Mouse (Mus musculus) C2C12 (cell line): ENCODE measurements at regions not wholly inside any gene's neighbourhood (a gene's known extent, or its start where the extent isn't known, plus 50 kb on each side); places are given as distances from the start of the nearest gene placed in this dataset.
"Not testable (repeated sequence)": the region's sequence is repeated elsewhere in the genome, so short reads cannot be mapped to it uniquely, and the experiment has no call there.

ENCODE experiments used
- H3K27me3 ChIP-seq: one replicate; pipeline ENCODE4 v1.6.1; 2011; ENCODE audit not compliant: control insufficient read depth, insufficient read depth, insufficient read length
- H3K36me3 ChIP-seq: one replicate; pipeline ENCODE4 v1.6.1; 2011; ENCODE audit not compliant: control insufficient read depth, insufficient read depth
- H3K4me3 ChIP-seq: one replicate; pipeline ENCODE4 v1.5.1; 2011; ENCODE audit warnings: mild to moderate bottlenecking, control low read depth; ENCODE audit not compliant: poor library complexity, insufficient read depth, severe bottlenecking
- H3K79me2 ChIP-seq: one replicate; pipeline ENCODE4 v1.6.1; 2011; ENCODE audit not compliant: control insufficient read depth, insufficient read depth
- H3K79me3 ChIP-seq: one replicate; pipeline ENCODE4 v1.6.1; 2011; ENCODE audit warnings: low read depth, control low read depth
- H3ac ChIP-seq: one replicate; pipeline ENCODE3; 2011; ENCODE audit warnings: low read depth; ENCODE audit not compliant: control insufficient read depth, insufficient read length
- CEBPB ChIP-seq: IDR thresholded peaks from one replicate; pipeline ENCODE4 v1.6.1; 2011; ENCODE audit warnings: low read depth, mild to moderate bottlenecking, control low read depth, moderate library complexity
- CTCF ChIP-seq: IDR thresholded peaks from one replicate; pipeline ENCODE4 v1.5.1; 2011; ENCODE audit not compliant: control insufficient read depth, insufficient read depth, insufficient read length
- FOSL1 ChIP-seq: IDR thresholded peaks from one replicate; pipeline ENCODE4 v1.8.0; 2011; ENCODE audit warnings: mild to moderate bottlenecking, low read length; ENCODE audit not compliant: poor library complexity, insufficient read depth, severe bottlenecking
- MAX ChIP-seq: IDR thresholded peaks from one replicate; pipeline ENCODE4 v1.6.1; 2011; ENCODE audit warnings: mild to moderate bottlenecking, control low read depth
- MYOD1 ChIP-seq: IDR thresholded peaks from one replicate; pipeline ENCODE4 v1.6.1; 2011; ENCODE audit warnings: low read depth; ENCODE audit not compliant: control insufficient read depth, insufficient read length
- MYOG ChIP-seq: IDR thresholded peaks from one replicate; pipeline ENCODE4 v1.6.1; 2011; ENCODE audit not compliant: control insufficient read depth, insufficient read length; ENCODE audit errors: extremely low read depth
- USF1 ChIP-seq: IDR thresholded peaks from one replicate; pipeline ENCODE4 v1.6.1; 2011; ENCODE audit warnings: low read depth, mild to moderate bottlenecking, control low read depth, moderate library complexity

DNA sequence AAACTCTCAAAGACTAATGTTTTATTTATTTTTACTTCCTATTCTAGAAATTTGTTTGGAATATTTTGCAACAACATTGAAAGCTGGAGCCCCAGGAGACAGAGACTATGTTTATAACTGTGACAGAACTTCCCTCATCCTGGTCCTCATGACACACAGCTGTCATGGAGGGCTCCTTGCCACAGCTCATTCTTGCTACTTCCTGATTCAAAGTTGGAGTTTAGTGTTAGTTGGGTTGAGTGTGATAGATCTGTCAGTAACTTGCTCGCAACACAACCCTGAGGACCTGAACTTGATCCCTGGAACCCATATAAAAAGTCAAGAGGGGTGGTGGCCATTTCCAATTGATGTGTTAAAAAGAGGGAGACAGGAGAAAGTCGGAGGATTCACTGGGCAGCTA, 328.3 kb upstream of the Nox3 start:
- no peaks in the 10 kb centered on the region for H3K27me3 ChIP-seq
- no peak for TF ChIP-seq CTCF
- TF ChIP-seq MYOG: no peak
- TF ChIP-seq MAX: no peak
- TF ChIP-seq CEBPB: no peak
- no peak for TF ChIP-seq MYOD1
- no peak for TF ChIP-seq FOSL1
- TF ChIP-seq USF1: no peak
- H3K4me3 ChIP-seq: no peak overlapping the region
- no peaks in the 10 kb centered on the region for H3K36me3 ChIP-seq
- H3ac ChIP-seq: no peak overlapping the region
- no peaks in the 10 kb centered on the region for H3K79me3 ChIP-seq
- no peaks in the 10 kb centered on the region for H3K79me2 ChIP-seq

DNA sequence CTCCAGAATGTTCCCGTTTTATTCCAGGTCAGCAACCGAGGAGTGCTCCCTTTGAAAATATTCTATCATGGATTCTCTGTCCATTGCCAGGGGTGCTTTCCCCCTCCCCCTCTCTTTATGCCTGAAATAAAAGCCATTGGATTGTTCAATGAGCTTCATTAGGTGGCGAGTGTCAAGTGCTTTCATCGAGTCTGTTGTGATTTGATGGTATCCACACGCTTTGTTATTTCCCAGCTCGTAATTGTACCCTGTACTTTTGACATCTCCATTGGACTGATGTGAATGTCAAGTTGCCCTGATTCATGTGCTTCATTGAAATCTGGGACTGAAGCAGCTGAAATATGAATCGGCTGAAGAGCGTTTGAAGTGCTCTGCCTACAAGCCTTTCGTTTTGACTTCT, 333.1 kb upstream of the Nox3 start:
- TF ChIP-seq CTCF (no peak), FOSL1 (no peak), MAX (no peak), CEBPB (no peak), MYOG (no peak), USF1 (no peak), MYOD1 (no peak)
- Histone ChIP-seq H3K79me3 (no peaks in the 10 kb centered on the region), H3K36me3 (no peaks in the 10 kb centered on the region), H3K79me2 (no peaks in the 10 kb centered on the region), H3K27me3 (no peaks in the 10 kb centered on the region), H3ac (no peak overlapping the region), H3K4me3 (no peak overlapping the region)

DNA sequence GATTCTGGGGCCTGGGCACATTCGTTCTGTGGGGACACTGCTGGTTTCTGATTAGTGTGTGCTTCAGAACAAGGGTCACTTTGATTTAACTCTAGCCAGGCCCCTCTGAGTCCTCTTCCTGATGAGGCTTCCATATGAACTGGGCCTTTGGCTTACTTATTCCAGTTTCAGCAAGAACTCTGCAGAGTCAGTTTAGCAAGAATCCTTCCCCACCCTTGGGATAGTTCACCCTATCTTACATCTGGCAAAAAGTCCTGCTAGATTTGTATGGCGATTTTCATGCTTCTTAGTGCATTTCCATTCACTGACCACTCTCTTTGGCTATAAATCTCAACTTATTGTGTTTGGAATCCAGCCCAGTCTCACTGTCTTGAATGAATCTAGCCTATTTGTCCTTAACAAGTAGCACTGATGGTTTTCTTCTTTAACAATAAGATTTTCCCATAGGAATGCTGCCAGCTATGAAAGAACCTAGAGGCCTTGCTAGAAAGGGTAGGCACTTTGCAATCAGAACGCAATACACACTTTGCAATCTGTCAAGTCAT, 338.8 kb upstream of the Nox3 start:
- H3K27me3 ChIP-seq: no peaks in the 10 kb centered on the region
- no peaks in the 10 kb centered on the region for H3K36me3 ChIP-seq
- H3K79me3 ChIP-seq: no peaks in the 10 kb centered on the region
- H3K79me2 ChIP-seq: no peaks in the 10 kb centered on the region
- no peak overlapping the region for H3K4me3 ChIP-seq
- no peak for TF ChIP-seq MYOD1
- TF ChIP-seq USF1: no peak
- no peak for TF ChIP-seq MAX
- TF ChIP-seq CEBPB: no peak
- TF ChIP-seq MYOG: no peak
- no peak for TF ChIP-seq CTCF
- no peak for TF ChIP-seq FOSL1
- no peak overlapping the region for H3ac ChIP-seq

DNA sequence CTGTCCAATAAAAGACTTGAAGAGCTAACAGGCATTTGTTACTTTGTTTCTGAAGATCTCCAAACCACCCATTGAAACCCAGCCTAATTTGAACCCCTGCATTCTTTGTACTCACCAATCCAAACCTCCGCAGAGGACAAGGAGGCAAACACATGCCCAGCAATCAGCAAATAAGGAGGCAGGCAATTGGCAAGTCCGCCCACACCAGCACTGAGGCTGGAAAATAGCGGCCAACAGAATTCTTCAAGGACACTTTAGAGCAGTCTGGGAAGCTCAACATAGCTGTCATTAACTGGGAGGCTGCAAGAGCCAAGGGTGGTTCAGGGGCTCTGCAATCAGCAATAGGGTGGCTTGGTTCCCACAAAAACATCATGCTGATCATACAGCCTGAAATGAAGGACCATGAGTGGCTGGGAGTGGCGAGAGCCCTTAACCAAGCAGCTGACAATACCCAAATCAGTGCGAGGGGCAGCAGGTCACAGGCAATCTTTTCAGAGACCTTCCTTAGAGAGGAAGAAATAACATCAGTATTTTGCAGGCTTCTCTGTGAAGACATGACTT, 344.1 kb upstream of the Nox3 start:
- Histone ChIP-seq H3ac (no peak overlapping the region), H3K36me3 (no peaks in the 10 kb centered on the region), H3K79me3 (no peaks in the 10 kb centered on the region), H3K79me2 (no peaks in the 10 kb centered on the region), H3K27me3 (no peaks in the 10 kb centered on the region), H3K4me3 (no peak overlapping the region)
- TF ChIP-seq FOSL1: no peak
- no peak for TF ChIP-seq MAX
- TF ChIP-seq USF1: no peak
- TF ChIP-seq MYOG: no peak
- no peak for TF ChIP-seq CEBPB
- TF ChIP-seq MYOD1: no peak

DNA sequence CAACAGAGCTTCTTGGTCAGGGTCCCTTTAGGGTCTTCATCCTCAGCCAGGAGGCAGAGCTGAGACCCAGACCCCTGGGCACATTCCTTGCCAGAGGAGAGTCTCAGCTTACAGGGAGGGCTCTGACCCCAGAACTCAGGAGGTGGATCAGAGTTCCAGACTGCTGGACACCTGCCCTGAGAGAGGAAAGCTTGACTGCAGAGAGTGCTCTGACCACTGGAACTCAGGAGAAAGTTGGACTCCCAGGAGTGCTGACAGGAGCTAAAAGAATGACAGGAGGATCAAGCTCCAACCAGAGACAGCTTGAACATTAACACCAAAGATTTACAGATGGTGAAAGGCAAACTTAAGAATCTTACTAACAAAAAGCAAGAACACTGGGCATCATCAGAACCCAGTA, 364.1 kb upstream of the Nox3 start:
- H3K36me3 ChIP-seq, H3K4me3 ChIP-seq, H3K79me2 ChIP-seq, H3K79me3 ChIP-seq, H3K27me3 ChIP-seq, H3ac ChIP-seq: not testable (repeated sequence)

DNA sequence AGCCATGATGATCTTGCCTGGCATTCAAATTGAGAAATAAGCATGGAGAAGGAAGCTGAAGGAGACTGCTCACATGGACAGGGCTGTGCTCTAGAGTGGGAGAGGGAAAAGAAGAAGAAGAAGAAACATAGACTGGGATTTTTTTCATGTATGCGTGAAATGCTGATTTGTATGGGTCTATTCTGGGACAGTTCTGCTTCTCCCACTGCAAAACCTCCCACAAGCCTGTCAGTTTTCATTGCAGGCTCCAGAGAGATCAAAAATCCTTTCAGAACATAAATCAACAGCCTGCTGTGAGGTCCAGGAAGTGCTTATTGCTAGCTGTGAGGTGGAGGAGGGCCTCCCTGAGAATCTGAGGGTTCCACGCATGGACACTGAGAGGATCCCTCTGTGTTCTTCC, 377.3 kb upstream of the Nox3 start:
- no peak for TF ChIP-seq MYOD1
- no peak for TF ChIP-seq CEBPB
- TF ChIP-seq MAX: no peak
- TF ChIP-seq FOSL1: no peak
- TF ChIP-seq MYOG: no peak
- no peak for TF ChIP-seq CTCF
- no peak for TF ChIP-seq USF1
- Histone ChIP-seq H3K36me3 (no peaks in the 10 kb centered on the region), H3K79me3 (no peaks in the 10 kb centered on the region), H3K4me3 (no peak overlapping the region), H3K79me2 (no peaks in the 10 kb centered on the region), H3K27me3 (no peaks in the 10 kb centered on the region), H3ac (no peak overlapping the region)

DNA sequence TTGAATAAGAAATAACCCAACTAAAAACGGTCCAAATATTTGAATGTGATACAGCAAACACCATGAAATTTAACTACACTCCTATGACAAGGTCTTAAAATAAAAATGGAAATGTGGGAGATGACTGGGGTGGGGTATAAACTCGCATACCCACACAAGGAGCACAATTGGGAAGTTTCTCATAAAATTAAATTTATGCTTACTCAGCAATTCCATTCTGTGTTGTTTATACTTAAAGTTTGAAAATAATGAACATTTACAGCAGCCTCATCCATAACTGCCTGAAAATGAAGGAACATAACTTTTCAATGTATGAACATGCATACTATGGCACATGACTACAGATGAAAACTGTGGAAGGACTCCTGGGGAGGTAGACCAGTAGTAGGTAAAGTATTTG, 384.5 kb upstream of the Nox3 start:
- Histone ChIP-seq H3K79me3 (no peaks in the 10 kb centered on the region), H3K36me3 (no peaks in the 10 kb centered on the region), H3K27me3 (no peaks in the 10 kb centered on the region), H3K79me2 (no peaks in the 10 kb centered on the region), H3K4me3 (no peak overlapping the region), H3ac (no peak overlapping the region)
- TF ChIP-seq MYOG (no peak), MAX (no peak), CTCF (no peak), USF1 (no peak), FOSL1 (no peak), CEBPB (no peak), MYOD1 (no peak)
